Mouse (Mus musculus) megakaryocyte, embryonic 14.5 days (primary cell): ENCODE measurements around the gene Hnrnpu.

ENCODE experiments used
- FLI1 ChIP-seq: IDR thresholded peaks from 2 replicates; pipeline ENCODE4 v1.6.1; 2012; ENCODE audit warnings: low read length, inconsistent platforms, mixed read lengths
- GATA1 ChIP-seq: IDR thresholded peaks from 3 replicates; pipeline ENCODE4 v1.6.1; 2012; ENCODE audit warnings: mixed read lengths, low read length, inconsistent platforms, borderline replicate concordance

DNA sequence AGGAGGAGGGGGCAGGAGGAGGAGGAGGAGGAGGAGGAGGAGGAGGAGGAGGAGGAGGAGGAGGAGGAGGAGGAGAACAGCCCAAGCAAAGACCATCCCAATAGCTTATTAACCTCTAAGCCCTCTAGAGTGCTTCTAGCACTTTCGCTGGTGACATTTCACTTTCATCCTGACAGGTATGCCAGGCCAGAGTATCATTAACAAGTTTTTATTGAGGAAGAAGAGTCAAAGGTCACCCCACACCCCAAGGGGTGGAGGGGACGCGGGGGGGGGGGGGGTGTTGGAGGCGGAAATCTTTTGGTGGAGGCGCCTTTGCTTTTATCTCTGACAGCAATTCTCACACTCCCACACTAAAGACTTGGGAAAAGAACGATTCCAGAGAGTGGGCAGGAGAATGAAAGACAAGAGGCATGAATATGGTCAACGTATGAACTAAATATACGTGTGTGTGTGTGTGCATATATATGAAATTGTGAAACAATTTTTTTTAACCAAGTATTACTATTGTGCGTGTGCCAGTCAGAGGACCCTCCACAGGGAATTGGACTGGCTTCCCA is 62.3 kb downstream of the Hnrnpu start:
- no peak for TF ChIP-seq GATA1
- no peak for TF ChIP-seq FLI1
